Mouse (Mus musculus): ENCODE measurements around the gene Dnajb4.
"Not testable (repeated sequence)": the region's sequence is repeated elsewhere in the genome, so short reads cannot be mapped to it uniquely, and the experiment has no call there.

The Dnajb4 gene

GRCm38 (mm10) chr3:152139308-152139707 lies 70.8 kb downstream of the Dnajb4 start:
- not testable (repeated sequence) for DNase-seq

DNA sequence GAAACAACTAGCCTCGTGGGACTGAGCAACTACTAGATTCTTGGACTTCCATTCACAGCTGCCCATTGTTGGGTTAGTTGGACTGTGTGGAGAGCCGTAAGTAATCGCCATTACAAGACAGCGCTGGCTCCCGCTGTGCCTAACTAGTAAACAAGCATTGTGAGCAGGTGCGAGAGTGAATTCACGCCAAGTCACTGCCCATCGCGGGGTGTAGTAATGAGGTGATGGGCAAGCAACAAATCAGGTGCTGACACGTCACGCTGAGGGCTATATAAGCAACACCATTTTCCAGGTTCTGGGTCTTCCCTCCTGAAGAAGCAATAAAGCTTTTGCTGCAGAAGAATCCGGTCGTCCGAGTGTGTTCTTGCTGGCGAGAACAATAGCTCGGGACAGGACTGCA lies 74.0 kb downstream of the Dnajb4 start:
- DNase-seq, result not testable (repeated sequence)

DNA sequence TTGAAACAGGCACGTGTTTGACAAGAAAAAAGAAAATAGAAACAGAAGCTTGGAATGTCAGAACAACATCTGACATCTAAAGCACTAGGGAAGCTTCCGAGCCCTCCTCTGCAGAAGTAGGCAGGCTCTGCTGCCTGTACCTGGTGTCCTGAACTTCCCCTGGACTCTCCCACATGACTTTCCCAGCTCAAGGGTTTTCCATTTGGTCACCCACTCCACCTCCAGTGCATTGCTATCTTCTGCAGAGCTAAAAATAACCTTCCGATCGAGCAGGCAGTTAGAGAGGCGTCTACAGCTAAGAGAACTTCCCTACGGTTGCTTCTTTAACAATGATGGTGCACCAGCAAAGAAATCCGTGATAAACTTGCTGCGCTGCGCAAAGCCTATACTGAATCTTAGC lies 76.5 kb downstream of the Dnajb4 start:
- no peak for DNase-seq

GRCm38 (mm10) chr3:152130963-152131362 lies 79.1 kb downstream of the Dnajb4 start:
- no peak for DNase-seq

DNA sequence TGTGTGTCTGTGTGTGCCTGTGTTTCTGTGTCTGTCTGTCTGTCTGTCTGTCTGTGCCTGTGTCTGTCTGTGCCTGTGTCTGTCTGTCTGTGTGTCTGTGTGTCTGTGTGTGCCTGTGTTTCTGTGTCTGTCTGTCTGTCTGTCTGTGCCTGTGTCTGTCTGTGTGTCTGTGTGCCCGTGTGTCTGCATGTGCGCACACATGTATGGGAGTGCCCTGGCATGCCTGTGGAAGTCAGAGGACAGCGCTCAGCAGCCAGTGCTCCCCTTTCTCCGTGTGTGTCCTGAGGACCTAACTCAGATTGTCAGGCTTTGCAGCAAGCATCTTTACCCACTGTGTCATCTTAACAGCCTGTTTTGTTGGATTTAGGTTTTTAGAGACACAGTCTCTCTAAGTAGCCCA lies 80.7 kb downstream of the Dnajb4 start:
- DNase-seq, result not testable (repeated sequence)

DNA sequence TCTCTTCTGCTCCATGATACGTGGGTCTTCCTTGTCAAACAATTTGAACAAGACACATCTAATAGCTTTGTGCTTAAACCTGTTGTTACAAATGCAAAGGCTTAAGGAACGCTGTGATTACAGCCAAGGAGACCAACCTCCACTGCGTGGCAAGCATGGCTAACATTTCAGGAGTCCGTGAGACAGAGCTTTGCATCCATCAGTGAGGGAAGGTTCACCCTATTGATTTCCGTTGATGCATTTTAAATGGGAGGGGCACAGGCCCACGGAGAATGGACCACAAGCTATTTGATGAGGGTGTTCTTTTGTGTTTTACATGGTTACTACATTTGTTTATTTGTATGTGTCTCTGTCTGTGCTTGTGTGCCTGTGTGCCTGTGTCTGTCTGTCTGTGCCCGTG lies 81.5 kb downstream of the Dnajb4 start:
- DNase-seq, result no peak

Measured in layer of hippocampus, adult 9-11 months (tissue).